Mouse (Mus musculus) layer of hippocampus, adult 9-11 months (tissue): ENCODE results near the gene Sinhcaf.
"Not testable (repeated sequence)": the region's sequence is repeated elsewhere in the genome, so short reads cannot be mapped to it uniquely, and the experiment has no call there.

Experiments
- DNase-seq: peaks from one replicate; pipeline ENCODE4 v3.0.0; 2022

Sinhcaf gene

GRCm38 (mm10) chr6:148946409-148946742 lies at the start of gene Sinhcaf:
Sinhcaf (minus strand) TSS chr6:148946467.
- DNase-seq = peak; percentile 96

GRCm38 (mm10) chr6:148994327-148994999 lies 48.2 kb upstream of the Sinhcaf start:
- no peak for DNase-seq

GRCm38 (mm10) chr6:148993117-148994077 lies 47.1 kb upstream of the Sinhcaf start:
- no peak for DNase-seq

- DNase-seq = no peak
Observed at GRCm38 (mm10) chr6:148992373-148993116, 46.3 kb upstream of the Sinhcaf start.

- DNase-seq = no peak
Observed at GRCm38 (mm10) chr6:148991660-148992372, 45.5 kb upstream of the Sinhcaf start.

GRCm38 (mm10) chr6:148989792-148990491 lies 43.7 kb upstream of the Sinhcaf start:
- DNase-seq = not testable (repeated sequence)

GRCm38 (mm10) chr6:148986003-148986402 lies 39.7 kb upstream of the Sinhcaf start:
- DNase-seq = no peak

GRCm38 (mm10) chr6:148980495-148980894 lies 34.2 kb upstream of the Sinhcaf start:
- DNase-seq = no peak

GRCm38 (mm10) chr6:148975096-148975495 lies 28.8 kb upstream of the Sinhcaf start:
- DNase-seq = no peak

GRCm38 (mm10) chr6:148972891-148973290 lies 26.6 kb upstream of the Sinhcaf start:
- DNase-seq = no peak

GRCm38 (mm10) chr6:148972059-148972848 lies 26.0 kb upstream of the Sinhcaf start:
- DNase-seq = no peak

- no peak for DNase-seq
Observed at GRCm38 (mm10) chr6:148971385-148971940, 25.2 kb upstream of the Sinhcaf start.

- no peak for DNase-seq
Observed at GRCm38 (mm10) chr6:148961285-148961684, 15.0 kb upstream of the Sinhcaf start.

- no peak for DNase-seq
Observed at GRCm38 (mm10) chr6:148959540-148960238, 13.4 kb upstream of the Sinhcaf start.

- DNase-seq = no peak
Observed at GRCm38 (mm10) chr6:148958712-148959111, 12.4 kb upstream of the Sinhcaf start.

GRCm38 (mm10) chr6:148957046-148957445 lies 10.8 kb upstream of the Sinhcaf start:
- DNase-seq = no peak

- no peak for DNase-seq
Observed at GRCm38 (mm10) chr6:148955641-148956420, 9.6 kb upstream of the Sinhcaf start.

- DNase-seq = no peak
Observed at GRCm38 (mm10) chr6:148946881-148947405, 676 bp upstream of the Sinhcaf start.
